Mouse (Mus musculus) testis, adult 2 months (tissue): ENCODE data around the gene Pip5k1b.

Source experiments
- CTCF ChIP-seq: fragments of 200-500 bp; IDR thresholded peaks from 2 replicates; pipeline ENCODE4 v1.5.1; 2012; ENCODE audit warnings: low read depth, mild to moderate bottlenecking, inconsistent platforms, low read length, moderate library complexity; ENCODE audit not compliant: control insufficient read depth, insufficient read depth, insufficient replicate concordance
- POLR2A ChIP-seq: fragments of 200-500 bp; IDR thresholded peaks from 2 replicates; pipeline ENCODE4 v1.6.1; 2012; ENCODE audit warnings: low read depth, mild to moderate bottlenecking, inconsistent platforms, low read length, moderate library complexity; ENCODE audit not compliant: control insufficient read depth

- TF ChIP-seq POLR2A (no peak), CTCF (no peak)
These were observed 275.0 kb downstream of the Pip5k1b start, which contains the start of gene Fxn for GRCm38 (mm10) chr19:24280601-24281228.
